Mouse (Mus musculus) cerebral cortex, adult 2 months (tissue): Measurements from ENCODE around the gene Tbc1d20.

Experiments
- WGBS: fragments of 180-500 bp; shearing (Covaris S2); methylation state at CpG from one replicate; pipeline ENCODE4 v1.1.7; 2018; 5-methylcytosine and 5-hydroxymethylcytosine counted together

The Tbc1d20 gene

DNA sequence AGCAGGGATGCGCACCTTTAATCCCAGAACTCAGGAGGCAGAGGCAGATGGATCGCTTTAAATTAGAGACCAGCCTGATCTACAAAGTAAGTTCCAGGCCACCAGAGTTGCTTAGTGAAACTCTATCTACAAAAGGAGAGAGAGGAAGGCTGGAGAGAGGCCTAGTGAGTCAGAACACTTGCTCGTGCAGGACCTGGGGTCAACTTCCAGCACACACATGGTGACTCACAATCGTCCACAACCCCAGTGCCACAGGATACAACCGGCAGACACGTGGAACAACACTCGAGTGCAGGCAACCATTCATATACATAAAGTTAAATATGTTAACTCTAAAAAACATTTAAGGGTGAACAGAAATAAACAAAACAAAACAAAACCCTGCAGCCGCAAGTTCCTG is 33.0 kb downstream of the Tbc1d20 start:
- WGBS, result 89% methylated on average over 8 of the region's 8 CpGs

DNA sequence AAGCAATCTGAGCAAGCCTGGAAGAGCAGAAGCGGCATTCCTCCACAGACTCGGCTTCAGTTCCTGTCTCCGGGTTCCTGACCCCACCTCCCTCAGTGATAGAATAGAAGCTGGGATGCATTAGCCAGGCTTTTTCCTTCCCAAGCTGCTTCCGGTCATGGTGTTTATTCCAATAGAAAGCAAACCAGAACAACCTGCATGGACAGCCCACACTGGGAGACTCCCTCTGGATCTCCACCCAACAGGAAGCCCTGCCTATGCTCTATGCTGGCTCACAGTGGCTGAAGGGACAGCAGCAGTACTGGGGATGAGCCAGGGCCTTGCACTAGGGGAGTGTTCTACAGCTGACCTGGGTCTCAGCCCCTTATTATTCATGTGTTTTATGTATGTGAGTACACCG is 34.4 kb downstream of the Tbc1d20 start:
- 78% methylated on average over 5 of the region's 5 CpGs for WGBS

DNA sequence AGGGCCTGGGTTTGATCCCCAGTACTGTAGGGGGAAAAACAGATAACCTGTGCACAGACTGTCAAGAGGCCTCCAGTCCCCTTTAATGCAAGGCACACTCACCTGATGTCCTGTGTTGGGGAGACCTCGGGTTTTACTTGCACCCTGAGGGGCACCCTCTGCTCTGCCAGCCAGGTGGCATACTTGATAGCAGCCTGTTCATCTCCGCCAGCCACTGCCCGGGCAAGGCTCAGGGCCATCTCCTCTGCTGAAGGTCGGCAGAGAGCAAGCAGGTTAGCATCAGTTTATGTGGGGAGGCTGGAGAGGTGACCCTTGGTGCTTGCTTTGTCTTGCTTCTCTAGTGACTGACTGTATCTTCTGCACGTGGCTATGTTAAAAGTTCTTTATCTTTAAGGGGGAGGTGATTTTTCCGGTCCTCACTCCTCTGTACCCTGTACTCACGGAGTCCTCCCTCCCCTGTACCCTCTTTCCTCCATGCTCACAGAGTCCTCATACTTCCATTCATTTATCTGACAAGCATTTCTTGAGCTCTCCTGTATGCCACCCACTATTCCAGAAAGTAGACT is 37.3 kb downstream of the Tbc1d20 start:
- WGBS, result 62% methylated on average over 7 of the region's 7 CpGs

DNA sequence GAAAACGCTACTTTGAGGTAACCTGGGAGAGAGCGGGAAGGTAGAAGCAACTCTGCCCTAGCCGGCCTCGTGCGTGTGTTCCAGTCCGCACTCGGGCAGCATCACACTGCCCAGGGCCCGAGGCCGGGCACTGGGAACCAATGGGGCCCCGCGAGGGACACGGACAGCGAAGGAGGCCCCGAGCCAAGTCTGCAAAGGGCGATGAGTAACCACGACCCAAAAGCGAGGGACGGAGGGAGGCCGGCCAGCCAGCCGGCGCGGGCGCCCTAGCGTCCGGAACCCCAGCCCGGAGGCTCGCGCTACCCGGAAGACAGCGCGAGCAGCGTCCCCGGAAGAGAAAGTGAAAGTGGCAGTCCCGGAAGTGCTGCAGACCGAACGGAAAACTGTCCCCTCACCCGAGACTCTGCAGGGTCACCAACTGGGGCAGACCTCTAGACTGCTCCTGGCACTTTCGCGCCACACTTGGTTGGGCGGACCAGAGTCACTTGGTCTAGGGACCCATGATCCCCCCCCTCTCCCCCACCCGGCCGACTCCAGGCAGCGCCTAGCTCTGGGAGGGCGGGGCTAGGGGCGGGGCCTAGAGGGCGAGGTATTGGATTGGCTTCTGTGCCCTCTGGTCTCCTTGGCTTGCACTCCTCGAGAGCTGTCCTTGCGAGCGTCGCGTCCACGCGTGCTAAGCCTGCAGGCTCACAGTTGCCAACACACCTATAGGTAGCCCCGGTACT is 38.6 kb downstream of the Tbc1d20 start, which contains the start of gene Rbck1:
Gene Rbck1 (minus strand): TSS at position 553 of the 725 bp plus-strand sequence.
- under 1% methylated on average over 54 of the region's 54 CpGs for WGBS

DNA sequence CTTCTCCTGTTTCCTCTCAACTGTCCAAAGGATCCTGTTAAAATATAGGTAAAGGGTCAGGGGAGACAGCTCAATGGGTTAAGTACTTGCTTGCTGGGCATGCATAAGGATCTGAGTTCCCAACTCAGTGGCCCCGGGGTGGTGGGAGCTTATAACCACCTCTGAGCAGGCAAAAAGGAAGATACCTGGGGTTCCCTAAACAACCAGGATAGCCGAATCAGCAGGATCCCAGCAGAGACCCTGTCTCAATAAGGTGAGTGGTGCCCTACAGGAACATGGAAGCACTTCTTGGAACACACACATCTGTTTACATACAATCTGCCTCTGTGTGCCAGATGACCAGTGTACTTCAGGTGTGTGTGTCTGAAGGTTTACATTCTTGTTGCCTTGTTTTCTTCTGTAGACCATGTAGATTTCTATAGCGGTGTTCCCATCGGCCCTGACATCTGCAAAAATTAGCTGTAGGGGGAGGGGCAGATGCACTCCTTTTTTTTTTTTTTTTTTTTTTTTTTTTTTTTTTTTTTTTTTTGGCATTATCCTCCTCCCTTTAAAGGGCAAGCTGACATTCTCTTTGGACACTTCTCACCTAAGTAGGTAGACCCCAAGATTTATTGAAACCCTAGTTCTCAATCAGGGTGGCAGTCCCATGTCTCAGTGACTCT is 39.8 kb downstream of the Tbc1d20 start:
- WGBS, result 82% methylated on average over 4 of the region's 4 CpGs

DNA sequence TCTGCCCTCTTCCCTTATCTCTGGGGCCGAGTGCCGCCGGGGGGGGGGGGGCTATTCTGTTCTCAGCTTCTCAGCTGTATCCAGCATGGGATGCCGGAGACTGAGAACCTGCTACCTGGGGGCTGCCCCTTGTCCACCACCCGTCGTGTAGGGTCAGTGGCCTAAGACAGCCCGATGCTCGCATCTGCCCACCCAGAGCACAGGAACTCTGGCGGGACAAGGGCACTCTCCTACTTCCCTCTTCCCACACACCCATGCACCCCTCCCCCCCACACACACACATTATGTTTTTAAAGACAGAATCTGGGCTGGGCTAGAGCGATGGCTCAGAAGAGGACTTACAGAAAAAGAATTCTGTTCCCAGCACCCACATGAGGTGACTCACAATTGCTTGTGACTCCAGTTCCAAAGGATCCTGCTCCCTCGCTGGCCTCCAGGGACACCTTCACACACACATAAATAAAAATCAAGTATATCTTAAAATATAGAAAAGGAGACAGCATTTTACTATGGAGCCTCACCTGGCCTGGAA is 41.7 kb downstream of the Tbc1d20 start:
- 59% methylated on average over 11 of the region's 11 CpGs for WGBS

DNA sequence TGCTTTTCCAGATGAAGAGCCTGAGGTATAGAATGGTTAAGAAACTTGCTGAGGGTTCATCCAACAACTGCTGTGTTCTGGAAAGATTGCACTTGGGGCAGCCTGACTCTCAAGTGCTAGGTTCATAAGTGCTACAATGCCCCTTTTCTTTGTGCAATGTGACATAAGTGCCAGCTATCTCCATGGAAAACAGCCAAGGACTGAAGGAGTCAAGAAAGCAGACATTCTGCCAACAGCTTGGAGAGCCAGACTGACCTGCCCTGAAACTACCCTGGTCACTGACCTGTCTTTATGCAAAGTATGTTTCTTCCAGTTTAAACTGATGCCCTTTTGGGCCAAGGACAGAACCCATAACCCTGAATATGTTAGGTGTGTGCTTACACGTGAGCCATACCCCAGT is 43.2 kb downstream of the Tbc1d20 start:
- WGBS, result 86% methylated on average over 1 of the region's 1 CpGs

DNA sequence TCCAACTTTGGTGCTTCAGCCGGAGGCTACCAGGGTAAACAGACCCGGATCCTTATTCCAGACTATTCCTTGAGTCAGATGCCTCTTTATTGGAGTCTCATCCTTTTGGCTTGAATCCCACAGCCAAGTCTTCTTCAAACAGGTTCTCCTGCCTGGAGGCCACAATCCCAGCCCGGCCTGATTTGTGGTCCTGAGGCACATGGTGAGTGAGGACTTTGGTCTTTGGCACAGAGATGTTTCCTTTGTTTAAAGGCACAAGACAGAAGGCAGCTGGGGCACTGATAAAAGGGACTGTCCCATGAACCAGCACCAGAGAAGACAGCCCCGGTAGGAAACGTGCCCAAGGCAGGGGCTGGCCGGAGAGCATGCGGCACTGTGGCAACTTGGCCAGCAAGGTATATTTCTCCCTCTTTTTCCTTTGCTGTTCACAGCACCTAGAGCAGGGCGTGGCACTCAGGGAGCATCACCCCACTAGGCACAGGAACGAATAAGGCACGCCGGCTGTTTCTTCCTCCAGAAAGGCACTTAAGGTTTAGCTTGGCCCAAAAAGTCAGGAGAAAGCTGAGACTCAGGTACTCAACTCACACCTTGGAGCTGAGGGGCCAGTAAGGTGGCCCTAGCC is 44.1 kb downstream of the Tbc1d20 start:
- WGBS, result 92% methylated on average over 11 of the region's 11 CpGs

DNA sequence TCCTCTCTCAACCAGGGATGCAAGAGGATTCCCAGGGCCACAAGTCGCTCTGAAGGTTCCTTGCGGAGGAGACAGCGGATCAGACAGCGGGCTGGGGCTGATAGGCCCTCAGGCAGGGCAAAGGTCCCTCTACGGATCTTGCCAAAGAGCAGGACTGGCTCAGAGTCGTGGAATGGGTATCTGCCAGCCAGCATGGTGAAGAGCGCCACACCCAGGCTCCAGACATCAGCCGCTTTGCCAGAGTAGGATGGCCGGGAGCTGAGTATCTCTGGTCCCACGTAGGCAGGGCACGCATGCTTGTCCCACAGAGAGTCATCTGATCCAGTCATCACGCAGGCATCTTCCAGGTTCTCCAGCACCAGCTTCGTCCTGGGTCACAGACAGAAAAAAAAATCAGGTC is 44.7 kb downstream of the Tbc1d20 start:
- WGBS, result 92% methylated on average over 13 of the region's 13 CpGs

DNA sequence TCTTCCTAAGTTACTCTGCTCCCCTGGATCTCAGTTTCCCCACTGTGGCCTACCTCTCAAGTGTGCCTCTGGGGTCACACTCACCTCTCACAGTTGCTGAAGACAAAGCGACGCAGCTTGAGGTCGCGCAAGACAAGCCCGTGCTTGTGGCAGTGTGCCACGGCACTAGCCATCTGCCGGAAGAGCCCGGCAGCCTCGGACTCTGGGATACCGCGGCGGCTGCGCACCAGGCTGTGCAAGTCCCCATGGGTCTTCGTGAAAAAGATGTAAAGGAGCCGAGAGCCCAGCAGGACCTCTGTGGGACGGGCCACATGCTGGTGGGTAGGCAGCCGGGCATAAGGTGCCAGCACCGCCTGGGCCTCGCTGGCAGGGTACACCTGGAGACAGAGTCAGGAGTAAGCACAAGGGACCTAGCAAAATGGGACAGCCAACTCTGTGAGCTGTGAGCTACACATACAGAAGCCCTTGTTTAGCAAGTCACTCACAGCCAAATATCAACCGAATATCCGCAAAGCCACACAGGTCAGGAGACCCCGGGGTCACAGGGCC is 46.1 kb downstream of the Tbc1d20 start:
- 92% methylated on average over 22 of the region's 22 CpGs for WGBS

DNA sequence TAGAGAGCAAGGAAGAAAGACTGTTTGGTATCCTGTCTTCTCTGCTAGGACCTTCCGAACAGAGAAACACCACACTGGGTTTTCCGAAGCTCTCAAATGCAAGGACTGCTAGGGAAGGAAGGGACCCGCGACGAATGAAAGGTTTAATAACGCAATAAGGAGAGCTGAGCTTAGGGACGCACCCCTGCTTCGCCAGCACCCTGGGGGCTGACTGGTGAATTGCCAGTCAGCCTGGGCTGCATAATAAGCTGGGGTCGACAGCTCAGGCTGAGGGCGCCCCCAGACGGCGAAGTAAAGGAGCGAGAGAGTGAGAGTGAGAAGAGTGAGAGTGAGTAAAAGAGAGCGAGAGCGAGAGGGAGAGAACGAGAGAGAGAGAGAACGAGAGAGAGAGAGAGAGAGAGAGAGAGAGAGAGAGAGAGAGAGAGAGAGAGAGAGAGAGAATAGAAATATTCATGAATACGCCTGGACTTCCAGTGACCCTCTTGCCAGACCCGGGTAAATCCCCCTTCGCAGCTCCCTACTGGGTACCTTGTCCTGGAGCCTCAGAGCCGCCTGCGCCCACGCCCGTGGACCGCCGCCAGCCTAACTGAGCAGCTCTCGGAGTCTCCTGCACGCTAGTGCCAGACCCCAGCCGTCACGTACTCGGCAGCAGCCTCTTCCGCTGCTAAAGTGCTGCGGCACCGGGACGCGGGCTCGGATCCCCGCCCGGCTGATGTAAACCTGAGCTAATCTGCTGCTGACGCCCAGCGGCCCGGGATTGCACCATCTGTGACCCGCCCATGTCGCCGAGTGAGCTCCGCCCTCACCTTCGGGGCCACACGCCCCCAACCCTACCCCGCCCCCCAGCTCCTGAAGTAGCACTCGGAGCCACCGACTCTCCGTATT is 49.9 kb downstream of the Tbc1d20 start, which contains the start of gene Trib3:
Gene Trib3 (minus strand): TSS at position 704 of the 885 bp plus-strand sequence.
- WGBS, result 1% methylated on average over 52 of the region's 52 CpGs

DNA sequence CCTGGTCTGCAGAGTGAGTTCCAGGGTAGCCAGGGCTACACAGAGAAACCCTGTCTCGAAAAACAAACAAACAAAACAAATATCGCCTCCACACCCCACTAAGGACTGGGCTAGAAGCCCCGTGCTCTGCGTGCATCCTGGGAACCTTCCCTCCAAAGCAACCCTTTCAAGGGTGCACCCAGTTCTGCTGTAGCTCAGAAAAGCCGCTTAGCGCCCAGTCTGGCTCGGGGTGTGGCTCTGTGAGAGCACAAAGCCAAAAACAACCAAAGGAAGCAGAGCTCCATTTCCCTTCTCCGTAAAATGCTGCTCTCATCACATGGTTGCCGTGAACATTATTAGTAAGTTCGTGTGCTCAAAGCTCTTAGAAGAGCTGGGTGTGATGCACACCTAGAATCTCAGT is 50.7 kb downstream of the Tbc1d20 start:
- WGBS, result 11% methylated on average over 10 of the region's 10 CpGs

DNA sequence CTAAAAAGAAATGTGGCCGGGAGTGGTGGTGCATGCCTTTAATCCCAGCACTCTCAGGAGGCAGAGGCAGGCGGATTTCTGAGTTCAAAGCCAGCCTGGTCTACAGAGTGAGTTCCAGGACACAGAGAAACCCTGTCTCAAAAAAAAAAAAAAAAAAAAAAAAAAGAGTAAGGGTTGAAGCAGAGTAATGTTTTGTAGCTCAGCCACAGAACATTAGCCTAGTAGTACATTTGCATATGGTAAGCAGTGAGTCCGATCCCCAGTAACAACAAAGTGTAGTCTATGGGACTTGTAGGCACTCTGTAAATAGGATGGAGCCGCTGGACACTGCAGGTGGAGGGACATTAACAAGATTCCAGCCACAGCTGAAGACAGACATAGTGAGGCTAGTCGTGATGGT is 51.3 kb downstream of the Tbc1d20 start:
- 90% methylated on average over 5 of the region's 5 CpGs for WGBS

DNA sequence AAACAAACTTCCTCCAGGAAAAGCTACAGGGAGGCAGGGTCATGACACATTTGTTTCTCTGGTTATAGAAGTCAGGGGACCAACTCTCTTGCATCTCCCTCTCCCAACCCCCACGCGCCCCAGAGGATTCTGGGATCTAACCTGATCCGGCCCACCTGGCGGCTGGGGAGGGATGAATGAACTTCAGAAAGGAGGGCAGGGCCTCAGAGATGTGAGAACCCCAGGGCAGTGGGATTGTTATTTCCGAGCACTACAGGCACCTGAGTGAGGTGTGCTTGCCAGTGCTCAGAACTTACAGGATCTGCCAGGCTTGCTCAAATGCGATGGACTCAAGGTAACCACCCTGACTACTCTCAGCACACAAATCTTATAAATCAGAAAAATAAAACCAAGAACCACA is 51.8 kb downstream of the Tbc1d20 start:
- 85% methylated on average over 6 of the region's 6 CpGs for WGBS

DNA sequence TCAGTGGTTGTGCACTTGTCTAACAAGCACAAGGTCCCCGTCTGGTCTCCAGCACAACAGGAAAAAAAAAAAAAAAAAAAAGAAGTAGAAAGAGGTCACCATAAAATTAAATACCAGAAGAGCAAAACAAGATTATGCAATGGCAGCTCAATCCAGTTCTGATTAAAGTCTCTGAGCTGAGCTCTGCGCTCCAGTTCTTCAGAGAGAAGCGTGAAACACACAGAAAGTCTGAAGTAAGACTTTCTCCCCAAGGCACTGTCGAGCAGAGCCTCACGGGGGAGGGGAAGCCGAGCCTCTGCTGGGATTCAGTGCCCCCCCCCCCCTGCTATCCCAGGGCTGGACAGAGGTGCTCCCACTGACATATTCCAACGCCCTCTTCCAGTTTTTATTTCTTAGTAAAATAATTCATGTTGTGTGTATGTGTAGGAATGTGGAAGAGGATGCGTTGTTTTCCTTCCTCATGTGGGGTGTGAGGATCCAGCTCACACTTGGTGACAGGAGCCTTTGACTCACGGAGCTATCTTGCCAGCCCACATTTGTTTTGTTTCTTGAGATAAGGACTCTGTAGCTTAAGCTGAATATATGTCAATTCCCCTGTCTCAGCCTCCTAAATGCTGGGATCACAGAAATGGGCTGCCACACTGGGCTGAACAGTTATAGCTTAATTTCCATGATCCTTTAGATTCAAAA is 53.3 kb downstream of the Tbc1d20 start:
- WGBS, result 60% methylated on average over 9 of the region's 9 CpGs

DNA sequence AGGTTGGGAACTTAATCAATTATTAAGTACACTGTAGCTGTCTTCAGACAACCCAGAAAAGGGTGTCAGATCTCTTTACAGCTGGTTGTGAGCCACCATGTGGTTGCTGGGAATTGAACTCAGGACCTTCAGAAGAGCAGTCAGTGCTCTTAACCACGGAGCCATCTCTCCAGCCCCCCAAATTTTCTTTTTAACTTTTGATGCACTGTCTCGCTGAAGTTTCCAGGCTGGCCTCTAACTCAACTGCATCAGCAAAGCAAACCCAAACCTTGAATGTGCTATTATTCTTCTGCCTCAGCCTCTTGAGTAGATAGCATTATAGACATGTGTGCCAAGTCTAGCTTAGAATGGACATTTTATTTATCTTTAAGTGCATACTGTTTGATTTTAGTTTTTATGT is 54.1 kb downstream of the Tbc1d20 start:
- WGBS, result 84% methylated on average over 2 of the region's 2 CpGs

DNA sequence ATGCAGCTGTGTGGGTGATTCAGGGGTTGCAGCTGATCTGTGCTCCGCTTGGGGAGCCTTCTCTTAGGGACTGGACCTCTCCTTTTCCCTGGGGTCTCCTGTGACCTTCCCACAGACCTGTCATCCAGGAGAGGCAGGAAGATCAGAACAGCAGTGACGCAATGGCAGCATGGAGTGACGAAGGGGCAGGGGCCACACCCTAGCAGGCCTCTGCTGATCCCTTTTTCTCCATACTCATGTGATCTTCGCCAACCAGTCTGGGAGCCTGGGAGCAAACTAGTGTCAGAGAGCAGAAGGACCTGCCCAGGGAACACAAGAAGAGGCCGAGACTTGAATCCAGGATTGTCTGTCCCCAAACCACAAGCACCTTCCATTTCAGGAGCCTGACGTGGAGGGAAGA is 55.6 kb downstream of the Tbc1d20 start:
- 90% methylated on average over 6 of the region's 6 CpGs for WGBS

DNA sequence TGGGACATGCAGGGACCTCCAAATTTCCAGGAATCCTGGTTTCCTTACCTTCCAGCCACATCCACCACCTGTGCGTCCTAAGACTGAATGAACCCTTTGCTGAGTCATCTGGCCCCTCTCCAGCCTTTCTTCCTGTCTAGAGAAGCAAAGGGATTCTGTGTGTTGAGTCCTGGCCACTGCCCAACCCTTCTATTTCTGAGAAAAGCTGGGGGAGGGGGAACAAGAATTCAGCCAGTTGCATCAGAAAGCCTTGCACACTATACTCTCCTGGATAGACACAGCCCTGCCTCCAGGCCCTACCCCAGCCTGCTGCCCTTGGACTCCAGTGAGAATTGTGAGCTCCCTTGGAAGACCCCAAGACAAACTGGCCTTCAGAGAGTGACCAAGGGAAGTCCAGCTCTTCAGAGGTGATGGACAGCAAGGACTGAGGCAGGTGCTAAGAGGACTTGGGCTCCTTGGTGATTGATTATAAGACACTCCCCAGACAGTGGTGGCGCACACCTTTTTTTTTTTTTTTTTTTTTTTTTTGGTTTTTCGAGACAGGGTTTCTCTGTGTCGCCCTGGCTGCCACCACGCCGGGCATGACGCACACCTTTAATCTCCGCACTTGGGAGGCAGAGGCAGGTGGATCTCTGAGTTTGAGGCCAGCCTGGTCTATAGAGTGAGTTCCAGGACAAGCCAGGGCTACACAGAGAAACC is 56.4 kb downstream of the Tbc1d20 start:
- WGBS, result 84% methylated on average over 8 of the region's 8 CpGs

DNA sequence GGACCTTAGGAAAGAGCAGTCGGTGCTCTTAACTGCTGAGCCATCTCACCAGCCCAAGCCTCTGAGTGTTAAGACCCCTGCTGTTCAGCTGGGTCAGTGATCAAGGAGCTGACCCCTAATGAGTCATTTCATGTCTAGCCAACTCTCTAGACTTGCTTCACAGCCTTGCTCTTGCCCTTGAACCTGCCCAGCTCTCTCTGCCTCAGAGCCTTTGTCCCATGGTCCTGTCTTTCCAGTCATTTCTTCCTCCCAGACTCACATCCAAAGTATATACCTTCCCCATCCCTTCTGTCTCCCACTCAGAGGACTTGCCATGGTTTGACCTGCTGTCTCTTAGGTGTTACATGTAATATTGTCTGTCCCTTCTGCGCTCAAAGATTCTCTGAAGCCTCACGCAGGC is 63.6 kb downstream of the Tbc1d20 start:
- 92% methylated on average over 3 of the region's 3 CpGs for WGBS

DNA sequence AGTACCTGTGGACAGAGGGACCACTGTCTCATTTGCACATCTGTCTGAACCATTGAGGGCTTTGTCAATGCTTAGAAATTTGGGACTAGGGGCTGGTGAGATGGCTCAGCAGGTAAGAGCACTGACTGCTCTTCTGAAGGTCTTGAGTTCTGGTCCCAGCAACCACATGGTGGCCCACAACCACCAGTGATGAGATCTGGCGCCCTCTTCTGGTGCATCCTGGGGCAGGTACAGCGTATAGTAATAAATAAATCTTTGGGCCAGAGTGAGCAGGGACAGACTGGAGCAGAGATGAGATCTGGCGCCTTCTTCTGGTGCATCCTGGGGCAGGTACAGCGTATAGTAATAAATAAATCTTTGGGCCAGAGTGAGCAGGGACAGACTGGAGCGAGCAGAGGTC is 65.3 kb downstream of the Tbc1d20 start:
- 84% methylated on average over 5 of the region's 5 CpGs for WGBS
